Mouse (Mus musculus) thymus, postnatal 36 days (tissue): Measurements from ENCODE around the gene Ctse.

Source experiments
- DNase-seq, 2 experiments: peaks; one replicate each; pipeline ENCODE4 v3.0.0; 2022; ENCODE audit warnings: mixed read lengths in 2 of 2

Ctse gene

GRCm38 (mm10) chr1:131702094-131702766, 64.1 kb downstream of the Ctse start:
- no peak for DNase-seq

- DNase-seq, result no peak
Observed at GRCm38 (mm10) chr1:131703482-131703881, 65.4 kb downstream of the Ctse start.

GRCm38 (mm10) chr1:131708338-131708737, 70.2 kb downstream of the Ctse start:
- peak; percentile 55 to 59 for DNase-seq

- DNase-seq, result no peak
Observed at GRCm38 (mm10) chr1:131711518-131711917, 73.4 kb downstream of the Ctse start.

- DNase-seq, result peak; percentile 51 to 65
Observed at GRCm38 (mm10) chr1:131712386-131712785, 74.3 kb downstream of the Ctse start.

GRCm38 (mm10) chr1:131714388-131715337, 76.6 kb downstream of the Ctse start:
- DNase-seq, result no peak

GRCm38 (mm10) chr1:131718952-131719694, 81.0 kb downstream of the Ctse start:
- peak; percentile 22 to 53 for DNase-seq

GRCm38 (mm10) chr1:131721989-131722388, 83.9 kb downstream of the Ctse start:
- no peak for DNase-seq

GRCm38 (mm10) chr1:131723549-131723948, 85.4 kb downstream of the Ctse start:
- DNase-seq, result no peak
